Mouse (Mus musculus): ENCODE results near the gene Ccdc85a.

GRCm38 (mm10) chr11:28341887-28342286 lies 242.2 kb downstream of the Ccdc85a start:
- TF ChIP-seq POLR2A (IDR thresholded peaks at IDR 0.05; ENCODE audit: insufficient read length, low read depth) (no peak), MAX (IDR thresholded peaks at IDR 0.05; ENCODE audit: low read depth) (no peak), MYOG (IDR thresholded peaks at IDR 0.05; ENCODE audit: control insufficient read depth in 1 of 3, insufficient read depth in 1 of 3, insufficient read length in 2 of 3, low read depth in 2 of 3) (no peak), USF1 (IDR thresholded peaks at IDR 0.05; ENCODE audit: low read depth) (no peak), TCF12 (IDR thresholded peaks at IDR 0.05; ENCODE audit: insufficient read depth, poor library complexity, severe bottlenecking) (no peak), E2F4 (IDR thresholded peaks at IDR 0.05; ENCODE audit: insufficient read depth) (no peak), POLR2AphosphoS2 (IDR thresholded peaks at IDR 0.05; ENCODE audit: insufficient read length, low read depth) (no peak)
